Mouse (Mus musculus): ENCODE measurements around the gene Hipk2.

Gene Hipk2

DNA sequence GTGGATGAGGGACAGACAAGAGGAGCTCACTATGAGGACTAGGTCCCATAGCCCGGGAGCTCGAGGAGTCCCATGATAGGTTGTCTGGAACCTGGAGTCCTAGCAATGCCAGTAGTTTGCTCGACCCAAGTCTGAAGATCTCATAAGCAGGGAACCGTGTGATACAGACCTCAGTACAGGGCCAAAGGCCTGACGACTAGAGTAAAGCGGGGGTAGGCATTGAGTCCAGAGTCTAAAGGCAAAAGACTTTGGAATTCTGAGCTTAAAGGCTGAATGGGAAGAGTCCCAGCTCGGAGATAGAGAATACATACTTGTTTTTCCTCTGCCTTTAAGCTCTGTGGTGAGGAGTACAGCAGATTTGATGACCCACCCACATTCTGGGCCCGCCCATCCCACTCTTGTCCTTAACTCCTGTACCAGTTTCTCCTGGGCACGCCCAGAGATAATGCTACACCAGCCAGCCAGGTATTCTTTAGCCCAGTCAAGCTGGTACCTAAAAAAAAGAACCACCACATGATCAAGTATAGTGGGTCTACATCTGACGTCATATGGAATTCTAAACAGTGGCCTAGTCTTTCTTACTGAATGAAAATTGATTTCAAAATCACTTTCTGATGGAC lies 27.0 kb upstream of the Hipk2 start:
- no peak for DNase-seq (ENCODE audit: low read depth in 1 of 2, low spot score in 2 of 2)

GRCm38 (mm10) chr6:38901636-38902035 lies 25.7 kb upstream of the Hipk2 start:
- no peak for DNase-seq (ENCODE audit: low read depth in 1 of 2, low spot score in 2 of 2)

- DNase-seq (ENCODE audit: low read depth in 1 of 2, low spot score in 2 of 2): peak; percentile 50 to 56
These were observed 25.2 kb upstream of the Hipk2 start for GRCm38 (mm10) chr6:38901152-38901551.

- no peak for DNase-seq (ENCODE audit: low read depth in 1 of 2, low spot score in 2 of 2)
These were observed 24.6 kb upstream of the Hipk2 start for GRCm38 (mm10) chr6:38900479-38901126.

GRCm38 (mm10) chr6:38900073-38900472 lies 24.1 kb upstream of the Hipk2 start:
- DNase-seq (ENCODE audit: low read depth in 1 of 2, low spot score in 2 of 2): peak in 1 of 2 experiments; percentile 32

- no peak for DNase-seq (ENCODE audit: low read depth in 1 of 2, low spot score in 2 of 2)
These were observed 17.6 kb upstream of the Hipk2 start for GRCm38 (mm10) chr6:38893615-38894014.

- DNase-seq (ENCODE audit: low read depth in 1 of 2, low spot score in 2 of 2): no peak
These were observed 16.1 kb upstream of the Hipk2 start for GRCm38 (mm10) chr6:38892017-38892416.

- no peak for DNase-seq (ENCODE audit: low read depth in 1 of 2, low spot score in 2 of 2)
These were observed 13.2 kb upstream of the Hipk2 start for GRCm38 (mm10) chr6:38889156-38889555.

DNA sequence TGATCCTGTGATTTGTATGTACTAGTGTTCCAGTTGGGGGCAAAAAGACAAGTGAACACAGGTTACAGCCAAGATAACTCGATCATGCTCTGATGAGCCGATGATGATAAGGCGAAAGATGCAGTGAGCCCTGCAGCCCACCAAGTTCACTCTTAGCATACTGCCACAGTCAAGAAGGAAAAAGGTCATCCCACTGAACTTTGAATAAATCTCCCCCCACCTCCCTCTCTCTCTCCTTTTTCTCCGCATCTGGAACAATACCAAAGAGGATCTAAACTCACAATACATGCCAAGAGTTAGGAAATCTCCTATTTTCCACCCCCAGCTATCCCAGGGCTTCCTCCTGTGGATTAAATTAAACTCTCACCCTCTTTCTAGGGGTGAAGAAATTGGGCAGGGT lies 11.5 kb upstream of the Hipk2 start:
- no peak for DNase-seq (ENCODE audit: low read depth in 1 of 2, low spot score in 2 of 2)

DNA sequence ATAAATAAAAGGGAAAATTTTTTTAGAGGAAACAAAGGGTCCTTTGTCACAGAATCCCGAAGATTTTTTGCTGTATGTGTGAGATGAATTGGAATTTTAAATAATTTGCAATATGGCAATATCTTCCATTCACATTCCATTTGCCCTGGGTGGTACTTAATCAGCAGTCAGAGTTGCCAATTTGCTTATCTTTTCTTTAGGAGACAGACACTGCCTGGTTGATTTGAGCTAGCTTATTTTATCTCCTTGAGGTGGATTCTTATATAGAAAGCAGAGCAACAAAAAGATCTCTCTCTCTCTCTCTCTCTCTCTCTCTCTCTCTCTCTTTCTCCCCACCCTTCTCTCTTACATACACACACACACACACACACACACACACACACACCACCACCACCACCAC lies 9.2 kb upstream of the Hipk2 start:
- DNase-seq (ENCODE audit: low read depth in 1 of 2, low spot score in 2 of 2): no peak

GRCm38 (mm10) chr6:38884482-38884881 lies 8.5 kb upstream of the Hipk2 start:
- DNase-seq (ENCODE audit: low read depth in 1 of 2, low spot score in 2 of 2): no peak

DNA sequence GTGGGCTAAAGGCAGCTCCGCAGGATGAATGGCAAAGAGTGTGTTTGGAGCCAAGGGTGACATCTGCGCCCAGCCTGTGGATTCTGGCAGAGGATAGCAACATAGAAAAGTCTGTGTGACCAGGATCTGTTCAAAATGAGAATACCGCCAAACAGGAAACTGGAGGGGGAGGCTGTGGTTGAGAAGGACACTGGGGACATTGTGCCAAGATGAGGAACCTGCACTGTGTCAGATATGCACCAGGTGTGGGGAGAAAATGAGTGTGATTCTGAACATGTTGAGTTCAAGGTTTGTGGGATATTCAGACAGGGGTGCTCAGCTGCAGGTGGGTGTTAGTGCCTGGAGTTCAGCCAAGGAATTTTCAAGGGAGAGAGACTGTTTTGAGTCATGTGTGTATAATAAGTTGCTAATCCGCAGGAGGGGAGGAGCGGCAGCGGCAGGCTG lies 6.8 kb upstream of the Hipk2 start:
- DNase-seq (ENCODE audit: low read depth in 1 of 2, low spot score in 2 of 2): no peak

GRCm38 (mm10) chr6:38881975-38882374 lies 6.0 kb upstream of the Hipk2 start:
- no peak for DNase-seq (ENCODE audit: low read depth in 1 of 2, low spot score in 2 of 2)

- no peak for DNase-seq (ENCODE audit: low read depth in 1 of 2, low spot score in 2 of 2)
These were observed 5.5 kb upstream of the Hipk2 start for GRCm38 (mm10) chr6:38881468-38881867.

DNA sequence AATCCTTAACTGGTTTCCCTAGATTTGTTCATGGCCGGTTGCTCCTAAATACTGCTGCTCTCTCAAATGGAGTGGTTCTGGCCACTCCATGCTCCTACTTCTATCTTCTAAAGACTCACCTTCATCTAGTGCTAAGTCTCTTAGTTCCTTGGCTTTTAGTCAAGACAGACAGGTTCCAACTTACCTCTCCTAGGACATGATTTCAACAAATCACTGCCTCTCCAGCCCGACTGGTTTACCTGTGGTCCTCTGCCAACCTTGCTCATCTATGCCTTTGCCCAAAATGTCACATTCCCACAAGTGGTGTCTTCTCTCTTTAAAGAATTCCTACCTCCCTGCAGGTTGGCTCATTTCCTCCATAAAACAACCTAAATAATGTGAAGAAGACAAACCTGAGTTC lies 1.7 kb upstream of the Hipk2 start:
- no peak for DNase-seq (ENCODE audit: low read depth in 1 of 2, low spot score in 2 of 2)

DNA sequence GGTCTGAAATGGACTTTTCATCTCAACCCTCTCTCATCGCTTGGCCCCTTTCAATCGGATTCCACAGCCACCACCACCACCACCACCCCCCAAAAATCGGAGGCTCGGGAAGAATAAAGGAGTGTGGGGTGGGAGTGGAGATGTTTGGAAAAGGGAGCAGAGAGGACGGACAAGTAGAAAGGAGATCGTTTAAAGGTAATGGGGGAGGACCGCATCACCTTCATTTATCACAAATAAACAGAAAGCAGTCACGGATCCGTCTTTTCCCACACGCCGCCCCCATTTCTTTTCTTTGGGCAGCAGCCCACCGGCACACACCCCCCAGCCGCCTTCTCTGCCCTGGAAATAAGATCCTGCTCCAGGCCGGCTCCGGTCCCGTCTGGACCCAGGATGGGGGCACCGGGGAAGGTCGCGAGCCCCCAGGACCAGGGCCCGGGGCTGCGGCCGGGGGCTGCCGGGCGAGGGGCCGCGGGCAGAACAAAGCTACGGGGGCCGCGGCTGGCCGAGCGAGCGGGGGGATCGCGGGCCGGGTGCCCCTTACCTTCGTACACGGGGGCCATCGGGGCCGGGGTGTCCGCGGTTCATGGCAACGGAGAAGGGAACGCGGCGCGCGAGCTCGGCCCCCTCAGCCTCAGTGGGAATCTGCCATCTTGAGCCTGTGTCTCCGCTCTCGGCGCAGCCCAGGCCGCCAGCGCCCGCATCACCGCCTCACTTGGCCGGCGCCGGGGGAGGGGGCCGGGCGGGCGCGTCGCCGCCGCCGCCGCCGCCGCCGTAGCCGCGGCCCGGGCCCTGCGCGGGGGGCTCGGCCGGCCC lies 501 bp downstream of the Hipk2 start, which contains the start of gene Tbxas1:
TSS of gene Tbxas1 (plus strand) at position 147 of the 813 bp plus-strand sequence.
- no peak for DNase-seq (ENCODE audit: low read depth in 1 of 2, low spot score in 2 of 2)

- DNase-seq (ENCODE audit: low read depth in 1 of 2, low spot score in 2 of 2): no peak
These were observed 1.3 kb downstream of the Hipk2 start for GRCm38 (mm10) chr6:38874565-38875257.

- DNase-seq (ENCODE audit: low read depth in 1 of 2, low spot score in 2 of 2): no peak
These were observed 1.9 kb downstream of the Hipk2 start for GRCm38 (mm10) chr6:38874035-38874434.

- DNase-seq (ENCODE audit: low read depth in 1 of 2, low spot score in 2 of 2): no peak
These were observed 2.6 kb downstream of the Hipk2 start for GRCm38 (mm10) chr6:38873316-38873715.

DNA sequence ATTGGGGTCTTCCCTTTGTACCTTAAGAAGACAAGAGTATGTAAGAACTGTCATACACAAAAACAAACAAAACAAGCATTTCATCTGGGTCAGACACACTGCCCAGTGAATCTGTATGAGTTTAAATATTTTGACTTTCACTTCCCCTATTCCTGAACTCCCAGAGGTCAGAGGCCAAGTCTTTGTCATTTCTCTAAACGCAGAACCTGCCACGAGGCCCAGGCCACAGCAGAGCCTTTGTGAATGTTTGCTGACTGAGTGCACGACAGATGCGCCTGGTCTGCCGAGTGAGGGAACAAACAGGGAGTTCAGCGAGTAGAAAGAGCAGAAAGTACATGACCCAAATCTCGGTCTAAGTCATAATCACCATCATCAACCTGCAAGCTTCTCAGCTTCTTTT lies 4.9 kb downstream of the Hipk2 start:
- DNase-seq (ENCODE audit: low read depth in 1 of 2, low spot score in 2 of 2): peak; percentile 26 to 51

DNA sequence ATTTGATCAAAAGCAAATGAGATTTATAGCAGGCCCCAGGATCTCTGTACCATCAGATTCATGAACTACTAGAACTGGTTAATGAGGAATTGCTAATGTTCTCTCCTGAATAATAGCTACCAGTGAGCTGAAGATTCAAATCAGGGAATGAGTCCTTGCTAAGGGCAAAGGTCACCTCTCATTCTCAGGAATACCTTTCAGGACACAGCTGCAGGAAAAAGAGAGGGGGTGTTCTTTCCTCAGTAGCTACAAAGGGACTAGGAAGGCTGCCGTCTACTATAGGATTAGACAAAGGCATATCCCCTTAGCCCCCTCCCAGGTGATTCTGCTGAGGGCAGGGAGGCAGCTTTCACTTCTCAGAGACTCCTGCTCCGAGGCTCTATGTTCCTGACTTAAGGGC lies 5.9 kb downstream of the Hipk2 start:
- DNase-seq (ENCODE audit: low read depth in 1 of 2, low spot score in 2 of 2): no peak

All from monocyte, adult 2 months (primary cell).